Mouse (Mus musculus) adrenal gland, adult 2 months (tissue): Measurements from ENCODE around the gene Olfr723. TPM values are rescaled to one million over a fixed set of nuclear protein-coding genes. Genes with fewer than 3 reads are reported as not detected.
"Not testable (repeated sequence)": the region's sequence is repeated elsewhere in the genome, so short reads cannot be mapped to it uniquely, and the experiment has no call there.

Experiments
- DNase-seq: peaks from one replicate; pipeline ENCODE4 v3.0.0; 2021
- long read RNA-seq: library from polyadenylated mRNA; stranded (forward); transcript quantifications from one replicate; pipeline ENCODE4 v2.0.0, GENCODE M21; 2021
- polyA plus RNA-seq: library from polyadenylated mRNA; depleted of rRNA; stranded (reverse); fragments of >200 nt; gene quantifications from 2 replicates; pipeline ENCODE4 v1.2.3, GENCODE M21; 2012; rRNA removed
- total RNA-seq, 2 experiments: library from RNA; stranded (reverse); gene quantifications; 2 replicates each; pipeline ENCODE4 v1.2.3; 2021

The Olfr723 gene
- not detected for total RNA-seq
- not detected in 2 replicates for polyA plus RNA-seq
- long read RNA-seq: 0 reads

- not testable (repeated sequence) for DNase-seq
Measured at GRCm38 (mm10) chr14:49931687-49932086, at the start of gene Olfr723. Olfr723 (minus strand) TSS chr14:49931787.

- not testable (repeated sequence) for DNase-seq
Measured at GRCm38 (mm10) chr14:49963174-49963573, 31.6 kb upstream of the Olfr723 start, which contains the start of gene Olfr724. Olfr724 (minus strand) TSS chr14:49963274.

- DNase-seq: no peak
Measured at GRCm38 (mm10) chr14:49955890-49956289, 24.3 kb upstream of the Olfr723 start.

GRCm38 (mm10) chr14:49901899-49902298, 29.7 kb downstream of the Olfr723 start, which contains the start of gene Olfr722:
Olfr722 (minus strand) TSS chr14:49901999.
- no peak for DNase-seq

Other genes starting within 250 kb of the Olfr723 start
- gene Armh4, start 148.4 kb downstream of the Olfr723 start, total RNA-seq: 1 to 10 TPM in 1 of 2 experiments, under 1 TPM in 1; 0.89 to 1.5 TPM
- gene Armh4, start 148.4 kb downstream of the Olfr723 start, polyA plus RNA-seq: 0.17 and 0.35 TPM in 2 replicates
- gene Olfr722, start 29.8 kb downstream of the Olfr723 start, total RNA-seq: not detected
- gene Olfr722, start 29.8 kb downstream of the Olfr723 start, polyA plus RNA-seq: not detected in 2 replicates
- not detected for gene Olfr724, start 31.5 kb upstream of the Olfr723 start, total RNA-seq
- gene Olfr724, start 31.5 kb upstream of the Olfr723 start, polyA plus RNA-seq: not detected in 2 replicates
- not detected for gene Olfr725, start 108.6 kb upstream of the Olfr723 start, total RNA-seq
- gene Olfr725, start 108.6 kb upstream of the Olfr723 start, polyA plus RNA-seq: not detected in 2 replicates
- gene Olfr726, start 159.2 kb upstream of the Olfr723 start, total RNA-seq: not detected
- not detected in 2 replicates for gene Olfr726, start 159.2 kb upstream of the Olfr723 start, polyA plus RNA-seq
- not detected for gene Olfr727, start 191.4 kb upstream of the Olfr723 start, total RNA-seq
- gene Olfr727, start 191.4 kb upstream of the Olfr723 start, polyA plus RNA-seq: not detected in 2 replicates
- not detected for gene Olfr728, start 210.9 kb upstream of the Olfr723 start, total RNA-seq
- gene Olfr728, start 210.9 kb upstream of the Olfr723 start, polyA plus RNA-seq: not detected in 2 replicates
- not detected for gene Olfr729, start 221.1 kb upstream of the Olfr723 start, total RNA-seq
- gene Olfr729, start 221.1 kb upstream of the Olfr723 start, polyA plus RNA-seq: not detected in 2 replicates